Mouse (Mus musculus): ENCODE measurements around the gene Filip1. TPM values are rescaled to one million over a fixed set of nuclear protein-coding genes. Genes with fewer than 3 reads are reported as not detected.

Filip1 gene
- polyA plus RNA-seq, 1 experiment = 0.01 TPM

DNA sequence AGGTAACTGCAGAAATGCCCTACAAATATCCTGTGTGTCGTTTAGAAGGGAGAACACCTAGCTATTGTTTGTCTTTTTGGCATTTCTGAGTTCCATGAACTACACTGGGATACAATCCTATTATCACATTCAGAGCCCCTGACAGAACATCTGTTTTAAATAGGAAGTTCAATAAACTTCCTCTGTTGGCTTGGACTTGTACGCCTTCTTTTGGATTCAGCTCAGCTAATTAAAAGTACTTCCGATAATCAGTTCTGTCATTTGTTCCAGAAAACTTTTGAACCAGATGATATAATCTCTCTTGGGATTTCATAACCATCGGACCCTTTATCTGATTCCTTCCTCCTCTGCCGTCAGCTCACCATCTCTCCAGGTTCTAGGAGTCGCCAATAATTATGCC, 203.2 kb downstream of the Filip1 start:
- Histone ChIP-seq H3K27me3 (ENCODE audit: control insufficient read depth, insufficient read depth, insufficient read length) (peaks cover 30% of the 10 kb centered on the region), H3K79me3 (ENCODE audit: low read depth) (no peaks in the 10 kb centered on the region), H3K79me2 (ENCODE audit: control insufficient read depth, insufficient read depth) (no peaks in the 10 kb centered on the region), H3ac (ENCODE audit: control insufficient read depth, insufficient read length, low read depth) (no peak overlapping the region), H3K4me3 (ENCODE audit: insufficient read depth, poor library complexity, severe bottlenecking) (no peak overlapping the region), H3K36me3 (ENCODE audit: control insufficient read depth, insufficient read depth) (no peaks in the 10 kb centered on the region)
- TF ChIP-seq USF1 (IDR thresholded peaks at IDR 0.05; ENCODE audit: low read depth) (no peak), MYOD1 (IDR thresholded peaks at IDR 0.05; ENCODE audit: control insufficient read depth, insufficient read length, low read depth) (no peak)

DNA sequence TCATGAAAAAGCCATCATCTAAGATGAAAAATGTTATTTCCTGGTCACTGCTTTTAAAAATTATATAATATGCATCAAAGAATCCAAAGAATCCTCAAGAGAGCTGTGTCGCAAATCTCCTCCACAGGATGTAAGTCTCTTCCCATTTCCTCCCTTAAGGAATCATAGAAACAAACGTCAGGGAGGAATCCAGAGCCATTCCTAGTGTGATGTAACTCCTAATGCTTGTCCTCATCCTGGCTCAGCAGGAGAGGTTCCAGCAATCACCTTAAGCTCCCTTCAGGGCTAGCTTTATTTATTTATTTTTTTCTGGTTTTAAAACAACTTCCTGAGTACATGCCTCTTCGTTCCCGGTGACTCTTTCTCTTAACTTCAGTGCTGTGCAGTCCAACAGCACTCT, 205.5 kb downstream of the Filip1 start:
- no peaks in the 10 kb centered on the region for H3K79me3 ChIP-seq (ENCODE audit: low read depth)
- TF ChIP-seq MYOG (IDR thresholded peaks at IDR 0.05; ENCODE audit: control insufficient read depth, extremely low read depth, insufficient read length) (no peak), FOSL1 (IDR thresholded peaks at IDR 0.05; ENCODE audit: insufficient read depth, low read length, poor library complexity, severe bottlenecking) (no peak), MAX (IDR thresholded peaks at IDR 0.05) (no peak), MYOD1 (IDR thresholded peaks at IDR 0.05; ENCODE audit: control insufficient read depth, insufficient read length, low read depth) (no peak), CTCF (IDR thresholded peaks at IDR 0.05; ENCODE audit: control insufficient read depth, insufficient read depth, insufficient read length) (no peak), CEBPB (IDR thresholded peaks at IDR 0.05; ENCODE audit: low read depth) (no peak), USF1 (IDR thresholded peaks at IDR 0.05; ENCODE audit: low read depth) (no peak)
- H3ac ChIP-seq (ENCODE audit: control insufficient read depth, insufficient read length, low read depth) = no peak overlapping the region
- peaks cover 20% of the 10 kb centered on the region for H3K27me3 ChIP-seq (ENCODE audit: control insufficient read depth, insufficient read depth, insufficient read length)
- no peaks in the 10 kb centered on the region for H3K79me2 ChIP-seq (ENCODE audit: control insufficient read depth, insufficient read depth)
- no peak overlapping the region for H3K4me3 ChIP-seq (ENCODE audit: insufficient read depth, poor library complexity, severe bottlenecking)
- no peaks in the 10 kb centered on the region for H3K36me3 ChIP-seq (ENCODE audit: control insufficient read depth, insufficient read depth)

DNA sequence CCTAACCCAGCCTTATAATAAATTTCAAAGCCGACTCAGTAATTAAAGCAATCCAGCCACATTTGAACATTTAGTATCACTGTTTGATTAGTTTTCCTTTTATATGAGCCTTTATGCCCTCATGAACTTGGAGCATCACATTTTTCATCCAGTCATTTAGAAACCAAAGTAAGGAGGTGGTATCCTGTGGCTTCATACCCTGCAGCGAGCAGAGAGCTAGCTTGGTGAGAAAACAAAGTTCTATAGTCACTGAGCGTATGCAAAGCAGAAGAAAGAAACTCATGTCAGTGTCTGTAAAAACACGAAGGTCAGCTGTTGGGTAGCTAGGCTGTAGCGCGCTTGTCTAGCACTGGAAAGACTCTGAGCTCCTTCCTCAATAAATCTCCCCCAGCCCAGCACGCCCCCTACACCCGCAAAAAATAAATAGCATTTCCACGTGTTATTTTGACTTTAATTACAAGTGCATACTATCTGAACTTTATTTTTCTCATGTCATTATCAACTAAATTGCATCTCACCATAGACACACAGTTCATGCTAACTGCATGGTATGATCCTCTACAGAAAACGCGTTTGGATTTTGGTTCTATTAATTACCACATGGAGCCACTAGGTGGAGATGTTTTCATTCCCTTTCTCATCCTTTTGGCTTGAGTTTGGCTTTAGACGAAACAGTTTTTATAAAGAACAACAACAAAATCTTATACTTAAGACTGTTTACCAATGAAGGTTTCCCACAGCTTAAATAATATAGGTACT, 206.2 kb downstream of the Filip1 start:
- Histone ChIP-seq H3K79me3 (ENCODE audit: low read depth) (no peaks in the 10 kb centered on the region), H3K79me2 (ENCODE audit: control insufficient read depth, insufficient read depth) (no peaks in the 10 kb centered on the region), H3ac (ENCODE audit: control insufficient read depth, insufficient read length, low read depth) (no peak overlapping the region), H3K4me3 (ENCODE audit: insufficient read depth, poor library complexity, severe bottlenecking) (no peak overlapping the region), H3K36me3 (ENCODE audit: control insufficient read depth, insufficient read depth) (no peaks in the 10 kb centered on the region), H3K27me3 (ENCODE audit: control insufficient read depth, insufficient read depth, insufficient read length) (peaks cover 20% of the 10 kb centered on the region)
- no peak for TF ChIP-seq USF1 (IDR thresholded peaks at IDR 0.05; ENCODE audit: low read depth)
- TF ChIP-seq MYOD1 (IDR thresholded peaks at IDR 0.05; ENCODE audit: control insufficient read depth, insufficient read length, low read depth) = no peak
- TF ChIP-seq CEBPB (IDR thresholded peaks at IDR 0.05; ENCODE audit: low read depth) = no peak
- no peak for TF ChIP-seq MYOG (IDR thresholded peaks at IDR 0.05; ENCODE audit: control insufficient read depth, extremely low read depth, insufficient read length)
- TF ChIP-seq MAX (IDR thresholded peaks at IDR 0.05) = no peak
- no peak for TF ChIP-seq CTCF (IDR thresholded peaks at IDR 0.05; ENCODE audit: control insufficient read depth, insufficient read depth, insufficient read length)

DNA sequence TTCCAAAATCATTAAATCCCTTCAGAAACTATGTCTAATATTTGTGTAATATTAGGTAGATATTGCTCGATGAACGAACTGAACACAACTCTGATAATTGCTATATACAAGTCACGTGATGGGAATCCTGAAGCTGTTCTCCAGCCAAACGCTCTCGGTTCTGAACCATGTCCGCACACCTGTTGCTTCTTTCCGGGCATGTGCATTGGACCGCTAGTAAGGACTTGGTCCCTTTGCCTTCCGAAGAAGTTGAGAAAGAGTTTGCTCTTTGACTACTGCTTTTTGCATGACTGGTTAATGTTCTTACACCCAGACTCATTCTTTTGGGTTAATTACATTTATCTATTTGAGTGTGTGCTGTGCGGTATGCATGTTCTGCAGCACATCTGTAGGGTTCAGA, 207.2 kb downstream of the Filip1 start:
- no peak overlapping the region for H3ac ChIP-seq (ENCODE audit: control insufficient read depth, insufficient read length, low read depth)
- H3K36me3 ChIP-seq (ENCODE audit: control insufficient read depth, insufficient read depth) = no peaks in the 10 kb centered on the region
- TF ChIP-seq MYOG (IDR thresholded peaks at IDR 0.05; ENCODE audit: control insufficient read depth, extremely low read depth, insufficient read length) (no peak), USF1 (IDR thresholded peaks at IDR 0.05; ENCODE audit: low read depth) (peak; percentile 53)
- H3K79me3 ChIP-seq (ENCODE audit: low read depth) = no peaks in the 10 kb centered on the region
- H3K27me3 ChIP-seq (ENCODE audit: control insufficient read depth, insufficient read depth, insufficient read length) = peaks cover 18% of the 10 kb centered on the region
- H3K79me2 ChIP-seq (ENCODE audit: control insufficient read depth, insufficient read depth) = no peaks in the 10 kb centered on the region
- no peak overlapping the region for H3K4me3 ChIP-seq (ENCODE audit: insufficient read depth, poor library complexity, severe bottlenecking)

DNA sequence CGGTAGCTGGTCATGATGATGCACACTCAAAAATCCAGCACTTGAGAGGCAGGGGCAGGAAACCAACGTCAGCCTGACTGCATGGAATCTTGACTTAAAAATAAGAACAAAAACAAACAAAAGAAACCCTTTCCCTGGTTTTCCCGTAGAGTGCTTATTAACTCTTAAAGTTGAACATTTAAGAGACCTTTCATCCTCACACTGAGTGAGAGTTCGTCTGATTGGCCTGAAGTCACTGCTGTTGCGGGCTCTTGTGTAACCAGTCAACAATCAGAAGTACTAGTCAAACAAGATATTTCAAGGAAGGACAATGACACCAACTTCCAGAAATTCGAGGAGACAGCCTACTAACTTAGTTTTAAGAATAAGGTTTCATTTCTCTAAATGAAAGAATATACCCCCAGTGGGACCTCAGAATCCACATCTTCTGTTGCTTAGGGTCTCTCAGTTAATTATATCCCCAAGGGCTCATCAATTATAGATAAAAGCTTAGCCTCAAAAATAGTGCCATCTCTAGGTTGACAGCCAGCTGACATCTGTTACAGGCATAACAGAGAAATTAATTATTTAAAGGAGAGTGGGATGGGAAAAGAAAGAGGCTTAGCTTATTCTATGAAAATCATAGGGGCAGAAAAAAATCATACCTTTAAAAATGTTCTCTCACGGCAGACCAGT, 216.1 kb downstream of the Filip1 start:
- peaks cover 15% of the 10 kb centered on the region for H3K79me2 ChIP-seq (ENCODE audit: control insufficient read depth, insufficient read depth)
- H3K27me3 ChIP-seq (ENCODE audit: control insufficient read depth, insufficient read depth, insufficient read length) = peaks cover 9% of the 10 kb centered on the region
- no peak overlapping the region for H3ac ChIP-seq (ENCODE audit: control insufficient read depth, insufficient read length, low read depth)
- H3K4me3 ChIP-seq (ENCODE audit: insufficient read depth, poor library complexity, severe bottlenecking) = no peak overlapping the region
- no peaks in the 10 kb centered on the region for H3K36me3 ChIP-seq (ENCODE audit: control insufficient read depth, insufficient read depth)
- H3K79me3 ChIP-seq (ENCODE audit: low read depth) = peaks cover 13% of the 10 kb centered on the region
- no peak for TF ChIP-seq USF1 (IDR thresholded peaks at IDR 0.05; ENCODE audit: low read depth)
- TF ChIP-seq CEBPB (IDR thresholded peaks at IDR 0.05; ENCODE audit: low read depth) = no peak
- TF ChIP-seq MAX (IDR thresholded peaks at IDR 0.05) = no peak
- TF ChIP-seq FOSL1 (IDR thresholded peaks at IDR 0.05; ENCODE audit: insufficient read depth, low read length, poor library complexity, severe bottlenecking) = no peak
- no peak for TF ChIP-seq CTCF (IDR thresholded peaks at IDR 0.05; ENCODE audit: control insufficient read depth, insufficient read depth, insufficient read length)
- TF ChIP-seq MYOD1 (IDR thresholded peaks at IDR 0.05; ENCODE audit: control insufficient read depth, insufficient read length, low read depth) = no peak
- no peak for TF ChIP-seq MYOG (IDR thresholded peaks at IDR 0.05; ENCODE audit: control insufficient read depth, extremely low read depth, insufficient read length)

DNA sequence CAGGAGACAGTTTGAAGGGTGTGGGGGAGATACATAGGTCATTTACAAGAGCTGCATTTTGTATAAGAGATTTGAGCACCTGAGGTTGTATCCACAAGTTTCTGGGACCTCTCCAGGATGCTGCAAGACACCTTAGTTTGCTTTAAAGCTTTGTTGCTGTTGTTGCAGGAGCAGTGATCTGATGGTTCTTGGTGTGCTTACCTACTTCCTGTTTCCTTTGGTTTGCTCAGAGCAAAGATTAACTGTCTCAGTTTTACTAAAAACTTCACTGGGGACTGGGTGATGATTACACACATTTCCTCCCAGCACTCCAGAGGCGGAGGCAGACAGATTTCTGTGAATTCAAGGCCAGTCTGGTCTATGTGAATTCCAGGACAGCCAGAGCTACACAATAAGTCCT, 217.6 kb downstream of the Filip1 start:
- Histone ChIP-seq H3K36me3 (ENCODE audit: control insufficient read depth, insufficient read depth) (no peaks in the 10 kb centered on the region), H3K79me3 (ENCODE audit: low read depth) (peaks cover 28% of the 10 kb centered on the region), H3K79me2 (ENCODE audit: control insufficient read depth, insufficient read depth) (peaks cover 30% of the 10 kb centered on the region), H3K4me3 (ENCODE audit: insufficient read depth, poor library complexity, severe bottlenecking) (no peak overlapping the region), H3ac (ENCODE audit: control insufficient read depth, insufficient read length, low read depth) (no peak overlapping the region), H3K27me3 (ENCODE audit: control insufficient read depth, insufficient read depth, insufficient read length) (peaks cover 5% of the 10 kb centered on the region)
- TF ChIP-seq MYOD1 (IDR thresholded peaks at IDR 0.05; ENCODE audit: control insufficient read depth, insufficient read length, low read depth) (no peak), FOSL1 (IDR thresholded peaks at IDR 0.05; ENCODE audit: insufficient read depth, low read length, poor library complexity, severe bottlenecking) (no peak), USF1 (IDR thresholded peaks at IDR 0.05; ENCODE audit: low read depth) (no peak), MAX (IDR thresholded peaks at IDR 0.05) (no peak), CTCF (IDR thresholded peaks at IDR 0.05; ENCODE audit: control insufficient read depth, insufficient read depth, insufficient read length) (no peak), CEBPB (IDR thresholded peaks at IDR 0.05; ENCODE audit: low read depth) (no peak), MYOG (IDR thresholded peaks at IDR 0.05; ENCODE audit: control insufficient read depth, extremely low read depth, insufficient read length) (no peak)

Data from C2C12 (cell line).